Mouse (Mus musculus): ENCODE measurements around the gene Ak8. TPM values are rescaled to one million over a fixed set of nuclear protein-coding genes. Genes with fewer than 3 reads are reported as not detected.
A peak's percentile ranks its signal among the peaks of the same experiment; 100 is the strongest.

The Ak8 gene
- polyA plus RNA-seq, 1 experiment from 2014 or later = 0.33 TPM

GRCm38 (mm10) chr2:28836181-28836940 is 136.4 kb downstream of the Ak8 start:
- Histone ChIP-seq H3K4me3 (ENCODE audit: low read depth, low read length) (no peak overlapping the region), H3K27me3 (ENCODE audit: control insufficient read depth, insufficient read depth, low read length) (no peaks in the 10 kb centered on the region), H3K4me1 (ENCODE audit: control insufficient read depth, insufficient read depth, low read length) (peaks cover 14% of the 10 kb centered on the region), H3K9ac (ENCODE audit: low read length) (no peak overlapping the region), H3K36me3 (ENCODE audit: control insufficient read depth, insufficient read depth, low read length) (peaks cover 24% of the 10 kb centered on the region), H3K27ac (ENCODE audit: low read depth, low read length) (no peak overlapping the region), H3K4me2 (no peak overlapping the region), H3K9me3 (ENCODE audit: control insufficient read depth, low read length) (no peaks in the 10 kb centered on the region)
- DNase-seq (ENCODE audit: low spot score, missing footprints) (no peak), ATAC-seq (ENCODE audit: low FRiP score) (no peak)
- WGBS = 85% methylated on average over 3 of the region's 3 CpGs

- ATAC-seq (ENCODE audit: low FRiP score) = peak; percentile 73
These were observed 139.7 kb downstream of the Ak8 start for GRCm38 (mm10) chr2:28839501-28840221.

GRCm38 (mm10) chr2:28840222-28840951 is 140.4 kb downstream of the Ak8 start, which contains the start of the genes Gtf3c4 and Ddx31:
TSS of gene Gtf3c4 (minus strand) at chr2:28840360.
TSS of gene Ddx31 (plus strand) at chr2:28840406.
- H3K4me2 ChIP-seq = peak within 1 kb of the TSS; percentile 81
- H3K9ac ChIP-seq (ENCODE audit: low read length) = peak within 1 kb of the TSS; percentile 82
- peak within 1 kb of the TSS; percentile 73 for H3K4me3 ChIP-seq (ENCODE audit: low read depth, low read length)
- peaks cover 6% of the 10 kb centered on the region; the same call in 1 of the 2 replicates for H3K36me3 ChIP-seq (ENCODE audit: control insufficient read depth, insufficient read depth, low read length)
- no peaks in the 10 kb centered on the region for H3K9me3 ChIP-seq (ENCODE audit: control insufficient read depth, low read length)
- peak; percentile 95 for ATAC-seq (ENCODE audit: low FRiP score)
- peak within 1 kb of the TSS; percentile 67 for H3K27ac ChIP-seq (ENCODE audit: low read depth, low read length)
- no peaks in the 10 kb centered on the region for H3K27me3 ChIP-seq (ENCODE audit: control insufficient read depth, insufficient read depth, low read length)
- WGBS = under 1% methylated on average over 63 of the region's 63 CpGs
- peak; percentile 100 for DNase-seq (ENCODE audit: low spot score, missing footprints)
- peaks cover 18% of the 10 kb centered on the region for H3K4me1 ChIP-seq (ENCODE audit: control insufficient read depth, insufficient read depth, low read length)

More at GRCm38 (mm10) chr2:28839501-28840221, 139.7 kb downstream of the Ak8 start:
- Histone ChIP-seq H3K27ac (ENCODE audit: low read depth, low read length) (peak overlapping the region; percentile 52), H3K4me3 (ENCODE audit: low read depth, low read length) (peak overlapping the region; percentile 73), H3K9ac (ENCODE audit: low read length) (peak overlapping the region; percentile 82), H3K9me3 (ENCODE audit: control insufficient read depth, low read length) (no peaks in the 10 kb centered on the region), H3K4me2 (peak overlapping the region; percentile 81), H3K36me3 (ENCODE audit: control insufficient read depth, insufficient read depth, low read length) (peaks cover 5% of the 10 kb centered on the region), H3K27me3 (ENCODE audit: control insufficient read depth, insufficient read depth, low read length) (no peaks in the 10 kb centered on the region), H3K4me1 (ENCODE audit: control insufficient read depth, insufficient read depth, low read length) (peaks cover 18% of the 10 kb centered on the region)
- under 1% methylated on average over 53 of the region's 53 CpGs for WGBS
- no peak for DNase-seq (ENCODE audit: low spot score, missing footprints)

- Histone ChIP-seq H3K9ac (ENCODE audit: low read length) (no peak overlapping the region), H3K4me3 (ENCODE audit: low read depth, low read length) (no peak overlapping the region), H3K27ac (ENCODE audit: low read depth, low read length) (no peak overlapping the region), H3K27me3 (ENCODE audit: control insufficient read depth, insufficient read depth, low read length) (no peaks in the 10 kb centered on the region), H3K4me2 (peak overlapping the region; percentile 81), H3K4me1 (ENCODE audit: control insufficient read depth, insufficient read depth, low read length) (peaks cover 18% of the 10 kb centered on the region), H3K36me3 (ENCODE audit: control insufficient read depth, insufficient read depth, low read length) (peaks cover 6% of the 10 kb centered on the region; the same call in 1 of the 2 replicates), H3K9me3 (ENCODE audit: control insufficient read depth, low read length) (no peaks in the 10 kb centered on the region)
- WGBS = 82% methylated on average over 3 of the region's 3 CpGs
- no peak for DNase-seq (ENCODE audit: low spot score, missing footprints)
- ATAC-seq (ENCODE audit: low FRiP score) = no peak
These were observed 142.1 kb downstream of the Ak8 start for GRCm38 (mm10) chr2:28842042-28842441.

GRCm38 (mm10) chr2:28848879-28849278 is 148.9 kb downstream of the Ak8 start:
- Histone ChIP-seq H3K4me1 (ENCODE audit: control insufficient read depth, insufficient read depth, low read length) (no peaks in the 10 kb centered on the region), H3K27me3 (ENCODE audit: control insufficient read depth, insufficient read depth, low read length) (no peaks in the 10 kb centered on the region), H3K4me3 (ENCODE audit: low read depth, low read length) (no peak overlapping the region), H3K36me3 (ENCODE audit: control insufficient read depth, insufficient read depth, low read length) (peaks cover 13% of the 10 kb centered on the region), H3K9ac (ENCODE audit: low read length) (no peak overlapping the region), H3K9me3 (ENCODE audit: control insufficient read depth, low read length) (no peaks in the 10 kb centered on the region), H3K27ac (ENCODE audit: low read depth, low read length) (no peak overlapping the region), H3K4me2 (no peak overlapping the region)
- no peak for ATAC-seq (ENCODE audit: low FRiP score)
- 95% methylated on average over 2 of the region's 2 CpGs for WGBS
- DNase-seq (ENCODE audit: low spot score, missing footprints) = no peak

- ATAC-seq (ENCODE audit: low FRiP score) (no peak), DNase-seq (ENCODE audit: low spot score, missing footprints) (no peak)
- Histone ChIP-seq H3K4me1 (ENCODE audit: control insufficient read depth, insufficient read depth, low read length) (no peaks in the 10 kb centered on the region), H3K9ac (ENCODE audit: low read length) (no peak overlapping the region), H3K9me3 (ENCODE audit: control insufficient read depth, low read length) (no peaks in the 10 kb centered on the region), H3K36me3 (ENCODE audit: control insufficient read depth, insufficient read depth, low read length) (peaks cover 9% of the 10 kb centered on the region), H3K27ac (ENCODE audit: low read depth, low read length) (no peak overlapping the region), H3K27me3 (ENCODE audit: control insufficient read depth, insufficient read depth, low read length) (no peaks in the 10 kb centered on the region), H3K4me2 (no peak overlapping the region), H3K4me3 (ENCODE audit: low read depth, low read length) (no peak overlapping the region)
- WGBS = 91% methylated on average over 3 of the region's 3 CpGs
These were observed 152.6 kb downstream of the Ak8 start for GRCm38 (mm10) chr2:28852594-28852993.

- no peak overlapping the region for H3K4me3 ChIP-seq (ENCODE audit: low read depth, low read length)
- no peaks in the 10 kb centered on the region for H3K4me1 ChIP-seq (ENCODE audit: control insufficient read depth, insufficient read depth, low read length)
- no peaks in the 10 kb centered on the region for H3K9me3 ChIP-seq (ENCODE audit: control insufficient read depth, low read length)
- ATAC-seq (ENCODE audit: low FRiP score) (no peak), DNase-seq (ENCODE audit: low spot score, missing footprints) (no peak)
- 96% methylated on average over 2 of the region's 2 CpGs for WGBS
- H3K4me2 ChIP-seq = no peak overlapping the region
- no peak overlapping the region for H3K9ac ChIP-seq (ENCODE audit: low read length)
- peaks cover 6% of the 10 kb centered on the region; the same call in 1 of the 2 replicates for H3K36me3 ChIP-seq (ENCODE audit: control insufficient read depth, insufficient read depth, low read length)
- H3K27ac ChIP-seq (ENCODE audit: low read depth, low read length) = no peak overlapping the region
- no peaks in the 10 kb centered on the region for H3K27me3 ChIP-seq (ENCODE audit: control insufficient read depth, insufficient read depth, low read length)
These were observed 155.8 kb downstream of the Ak8 start for GRCm38 (mm10) chr2:28855773-28856172.

GRCm38 (mm10) chr2:28859303-28859702 is 159.3 kb downstream of the Ak8 start:
- Histone ChIP-seq H3K36me3 (ENCODE audit: control insufficient read depth, insufficient read depth, low read length) (peaks cover 13% of the 10 kb centered on the region; the same call in 1 of the 2 replicates), H3K4me1 (ENCODE audit: control insufficient read depth, insufficient read depth, low read length) (no peaks in the 10 kb centered on the region), H3K27ac (ENCODE audit: low read depth, low read length) (no peak overlapping the region), H3K4me3 (ENCODE audit: low read depth, low read length) (no peak overlapping the region), H3K9ac (ENCODE audit: low read length) (no peak overlapping the region), H3K4me2 (no peak overlapping the region), H3K27me3 (ENCODE audit: control insufficient read depth, insufficient read depth, low read length) (no peaks in the 10 kb centered on the region), H3K9me3 (ENCODE audit: control insufficient read depth, low read length) (no peaks in the 10 kb centered on the region)
- ATAC-seq (ENCODE audit: low FRiP score) (no peak), DNase-seq (ENCODE audit: low spot score, missing footprints) (no peak)
- 91% methylated on average over 4 of the region's 4 CpGs for WGBS

Data from midbrain, embryonic 11.5 days (tissue).